Mouse (Mus musculus): ENCODE measurements around the gene Pitpnm2. TPM values are rescaled to one million over a fixed set of nuclear protein-coding genes. Genes with fewer than 3 reads are reported as not detected.
A peak's percentile ranks its signal among the peaks of the same experiment; 100 is the strongest.

The Pitpnm2 gene
- polyA plus RNA-seq, 1 experiment: 0.66 TPM

GRCm38 (mm10) chr5:124079880-124080279 is 169.7 kb downstream of the Pitpnm2 start:
- TF ChIP-seq CTCF (IDR thresholded peaks at IDR 0.05; ENCODE audit: low read depth, low read length) (no peak), POLR2A (IDR thresholded peaks at IDR 0.05; ENCODE audit: borderline replicate concordance, low read depth, low read length) (no peak)
- Histone ChIP-seq H3K27ac (ENCODE audit: insufficient read depth, low read depth, low read length) (no peak overlapping the region), H3K4me1 (ENCODE audit: control insufficient read depth, insufficient read depth, low read length) (peaks cover 19% of the 10 kb centered on the region), H3K4me3 (ENCODE audit: insufficient read depth, low read length) (no peak overlapping the region)

DNA sequence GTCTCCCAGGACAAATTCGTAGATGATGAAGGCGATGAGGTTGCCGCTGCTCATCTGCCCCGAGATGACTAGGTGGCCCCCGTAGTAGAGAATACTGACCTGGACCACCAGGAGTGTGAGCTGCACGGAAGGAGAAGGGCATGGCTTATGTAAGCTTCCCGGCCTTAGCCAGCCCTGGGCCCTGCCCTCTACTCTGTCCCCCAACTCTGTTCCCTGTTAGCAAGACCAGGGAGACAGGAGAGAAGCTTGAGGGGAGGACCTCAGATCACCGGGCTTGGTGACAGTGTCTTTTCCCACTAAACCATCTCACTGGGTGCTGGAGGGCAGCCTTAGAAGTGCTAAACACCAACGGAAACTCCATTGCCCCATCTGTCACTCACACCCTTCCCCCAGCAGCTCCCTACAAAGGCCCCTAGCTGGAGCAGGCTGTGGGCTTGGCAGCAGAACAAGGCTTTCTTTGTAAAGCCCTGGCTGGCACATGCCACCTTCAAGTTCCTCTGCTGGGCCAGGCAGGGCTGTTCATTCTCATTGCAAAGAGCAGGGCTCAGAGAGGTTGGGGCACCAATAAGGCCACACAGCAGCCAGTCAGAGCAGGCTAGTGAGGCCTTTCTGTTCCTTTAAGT is 170.7 kb downstream of the Pitpnm2 start:
- TF ChIP-seq POLR2A (IDR thresholded peaks at IDR 0.05; ENCODE audit: borderline replicate concordance, low read depth, low read length) (no peak), CTCF (IDR thresholded peaks at IDR 0.05; ENCODE audit: low read depth, low read length) (no peak)
- Histone ChIP-seq H3K4me1 (ENCODE audit: control insufficient read depth, insufficient read depth, low read length) (peaks cover 25% of the 10 kb centered on the region), H3K27ac (ENCODE audit: insufficient read depth, low read depth, low read length) (no peak overlapping the region), H3K4me3 (ENCODE audit: insufficient read depth, low read length) (no peak overlapping the region)

- Histone ChIP-seq H3K27ac (ENCODE audit: insufficient read depth, low read depth, low read length) (no peak overlapping the region), H3K4me3 (ENCODE audit: insufficient read depth, low read length) (no peak overlapping the region)
Observed at GRCm38 (mm10) chr5:124077856-124078460, 171.6 kb downstream of the Pitpnm2 start.

GRCm38 (mm10) chr5:124077241-124077640 is 172.3 kb downstream of the Pitpnm2 start:
- Histone ChIP-seq H3K4me1 (ENCODE audit: control insufficient read depth, insufficient read depth, low read length) (peaks cover 25% of the 10 kb centered on the region), H3K4me3 (ENCODE audit: insufficient read depth, low read length) (no peak overlapping the region), H3K27ac (ENCODE audit: insufficient read depth, low read depth, low read length) (no peak overlapping the region)
- no peak for TF ChIP-seq POLR2A (IDR thresholded peaks at IDR 0.05; ENCODE audit: borderline replicate concordance, low read depth, low read length)
- no peak for TF ChIP-seq CTCF (IDR thresholded peaks at IDR 0.05; ENCODE audit: low read depth, low read length)

More at GRCm38 (mm10) chr5:124077856-124078460, 171.6 kb downstream of the Pitpnm2 start:
- TF ChIP-seq CTCF (IDR thresholded peaks at IDR 0.05; ENCODE audit: low read depth, low read length): no peak
- TF ChIP-seq POLR2A (IDR thresholded peaks at IDR 0.05; ENCODE audit: borderline replicate concordance, low read depth, low read length): no peak
- H3K4me1 ChIP-seq (ENCODE audit: control insufficient read depth, insufficient read depth, low read length): peaks cover 25% of the 10 kb centered on the region

DNA sequence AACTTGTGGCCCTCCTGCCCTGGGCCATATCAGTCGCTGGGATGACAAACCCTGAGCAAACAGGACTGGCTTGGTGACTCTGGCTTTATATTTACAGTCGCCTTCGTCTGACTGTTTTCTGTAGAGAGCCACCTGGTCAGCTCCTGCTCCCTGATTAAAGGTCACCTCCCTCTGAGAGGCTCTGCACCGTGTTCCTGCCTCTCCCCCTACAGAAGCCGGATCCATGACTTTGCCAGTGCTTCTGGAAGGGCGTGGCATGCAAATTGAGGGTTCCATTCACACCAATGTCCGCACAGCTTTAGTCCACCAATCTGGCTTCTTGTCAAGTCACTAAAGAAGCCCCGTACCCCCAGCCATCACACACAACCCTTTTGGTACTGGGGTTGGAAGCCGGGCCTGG is 173.0 kb downstream of the Pitpnm2 start:
- Histone ChIP-seq H3K27ac (ENCODE audit: insufficient read depth, low read depth, low read length) (no peak overlapping the region), H3K4me1 (ENCODE audit: control insufficient read depth, insufficient read depth, low read length) (peaks cover 25% of the 10 kb centered on the region), H3K4me3 (ENCODE audit: insufficient read depth, low read length) (no peak overlapping the region)
- TF ChIP-seq CTCF (IDR thresholded peaks at IDR 0.05; ENCODE audit: low read depth, low read length) (no peak), POLR2A (IDR thresholded peaks at IDR 0.05; ENCODE audit: borderline replicate concordance, low read depth, low read length) (no peak)

GRCm38 (mm10) chr5:124075716-124076115 is 173.8 kb downstream of the Pitpnm2 start:
- Histone ChIP-seq H3K4me1 (ENCODE audit: control insufficient read depth, insufficient read depth, low read length) (peaks cover 25% of the 10 kb centered on the region), H3K27ac (ENCODE audit: insufficient read depth, low read depth, low read length) (peak overlapping the region; percentile 40; the same call in 1 of the 2 replicates), H3K4me3 (ENCODE audit: insufficient read depth, low read length) (no peak overlapping the region)
- TF ChIP-seq POLR2A (IDR thresholded peaks at IDR 0.05; ENCODE audit: borderline replicate concordance, low read depth, low read length) (no peak), CTCF (IDR thresholded peaks at IDR 0.05; ENCODE audit: low read depth, low read length) (no peak)

- Histone ChIP-seq H3K4me1 (ENCODE audit: control insufficient read depth, insufficient read depth, low read length) (peaks cover 25% of the 10 kb centered on the region), H3K27ac (ENCODE audit: insufficient read depth, low read depth, low read length) (peak overlapping the region; percentile 40), H3K4me3 (ENCODE audit: insufficient read depth, low read length) (no peak overlapping the region)
- TF ChIP-seq CTCF (IDR thresholded peaks at IDR 0.05; ENCODE audit: low read depth, low read length): no peak
- no peak for TF ChIP-seq POLR2A (IDR thresholded peaks at IDR 0.05; ENCODE audit: borderline replicate concordance, low read depth, low read length)
Observed at GRCm38 (mm10) chr5:124074845-124075307, 174.7 kb downstream of the Pitpnm2 start.

DNA sequence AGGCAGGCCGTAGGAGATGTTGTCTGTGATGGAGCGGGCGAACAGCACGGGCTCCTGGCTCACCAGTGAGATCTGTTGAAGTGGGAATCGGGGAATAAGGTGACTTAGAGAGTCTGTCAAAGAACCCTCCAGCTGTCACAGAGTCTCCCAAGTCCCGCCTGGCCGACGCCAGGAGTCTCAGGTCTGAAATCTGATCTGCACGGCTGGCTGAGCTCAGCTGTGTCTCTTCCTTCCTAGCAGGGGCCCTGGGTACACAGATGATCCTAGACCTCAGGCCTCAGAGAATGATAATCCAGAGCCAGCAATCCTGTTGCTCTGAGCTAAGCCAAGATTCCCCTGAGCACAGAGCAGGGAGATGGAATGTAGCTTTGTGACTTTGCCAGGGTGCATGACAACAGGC is 175.9 kb downstream of the Pitpnm2 start:
- H3K4me1 ChIP-seq (ENCODE audit: control insufficient read depth, insufficient read depth, low read length): peaks cover 25% of the 10 kb centered on the region
- no peak overlapping the region for H3K4me3 ChIP-seq (ENCODE audit: insufficient read depth, low read length)
- H3K27ac ChIP-seq (ENCODE audit: insufficient read depth, low read depth, low read length): no peak overlapping the region
- no peak for TF ChIP-seq CTCF (IDR thresholded peaks at IDR 0.05; ENCODE audit: low read depth, low read length)
- TF ChIP-seq POLR2A (IDR thresholded peaks at IDR 0.05; ENCODE audit: borderline replicate concordance, low read depth, low read length): no peak

- Histone ChIP-seq H3K4me3 (ENCODE audit: insufficient read depth, low read length) (no peak overlapping the region), H3K27ac (ENCODE audit: insufficient read depth, low read depth, low read length) (no peak overlapping the region), H3K4me1 (ENCODE audit: control insufficient read depth, insufficient read depth, low read length) (peaks cover 6% of the 10 kb centered on the region)
- TF ChIP-seq CTCF (IDR thresholded peaks at IDR 0.05; ENCODE audit: low read depth, low read length) (no peak), POLR2A (IDR thresholded peaks at IDR 0.05; ENCODE audit: borderline replicate concordance, low read depth, low read length) (no peak)
Observed at GRCm38 (mm10) chr5:124069657-124070056, 179.9 kb downstream of the Pitpnm2 start.

Other genes starting within 250 kb of the Pitpnm2 start
- 16.8 and 18.2 TPM in 2 replicates for gene Vps37b, start 217.5 kb downstream of the Pitpnm2 start, polyA plus RNA-seq (2012; ENCODE audit: insufficient read depth, insufficient read length, missing spikeins)
- gene Abcb9, start 154.0 kb downstream of the Pitpnm2 start, polyA plus RNA-seq (2012; ENCODE audit: insufficient read depth, insufficient read length, missing spikeins): 1.5 and 1.9 TPM in 2 replicates
- 11.5 and 17.8 TPM in 2 replicates for gene Ogfod2, start 137.5 kb downstream of the Pitpnm2 start, polyA plus RNA-seq (2012; ENCODE audit: insufficient read depth, insufficient read length, missing spikeins)
- gene Arl6ip4, start 133.7 kb downstream of the Pitpnm2 start, polyA plus RNA-seq (2012; ENCODE audit: insufficient read depth, insufficient read length, missing spikeins): 51.0 and 68.2 TPM in 2 replicates
- 4.2 and 7.2 TPM in 2 replicates for gene Mphosph9, start 78.2 kb upstream of the Pitpnm2 start, polyA plus RNA-seq (2012; ENCODE audit: insufficient read depth, insufficient read length, missing spikeins)
- 12.4 and 12.5 TPM in 2 replicates for gene 2810006K23Rik, start 78.3 kb upstream of the Pitpnm2 start, polyA plus RNA-seq (2012; ENCODE audit: insufficient read depth, insufficient read length, missing spikeins)
- 88.0 and 92.2 TPM in 2 replicates for gene Cdk2ap1, start 113.3 kb upstream of the Pitpnm2 start, polyA plus RNA-seq (2012; ENCODE audit: insufficient read depth, insufficient read length, missing spikeins)
- 57.5 and 59.2 TPM in 2 replicates for gene Sbno1, start 176.2 kb upstream of the Pitpnm2 start, polyA plus RNA-seq (2012; ENCODE audit: insufficient read depth, insufficient read length, missing spikeins)
- gene Kmt5a, start 190.2 kb upstream of the Pitpnm2 start, polyA plus RNA-seq (2012; ENCODE audit: insufficient read depth, insufficient read length, missing spikeins): 49.2 and 58.6 TPM in 2 replicates
- gene Rilpl2, start 228.6 kb upstream of the Pitpnm2 start, polyA plus RNA-seq (2012; ENCODE audit: insufficient read depth, insufficient read length, missing spikeins): 106 and 113 TPM in 2 replicates
- 20.5 and 21.6 TPM in 2 replicates for gene Snrnp35, start 233.4 kb upstream of the Pitpnm2 start, polyA plus RNA-seq (2012; ENCODE audit: insufficient read depth, insufficient read length, missing spikeins)